Mouse (Mus musculus) kidney, adult 8-10 months (tissue): ENCODE results near the gene Pglyrp1.
A peak's percentile ranks its signal among the peaks of the same experiment; 100 is the strongest.

Experiments used
- DNase-seq, 2 experiments: peaks; one replicate each; pipeline ENCODE4 v3.0.0; 2022

Gene Pglyrp1

DNA sequence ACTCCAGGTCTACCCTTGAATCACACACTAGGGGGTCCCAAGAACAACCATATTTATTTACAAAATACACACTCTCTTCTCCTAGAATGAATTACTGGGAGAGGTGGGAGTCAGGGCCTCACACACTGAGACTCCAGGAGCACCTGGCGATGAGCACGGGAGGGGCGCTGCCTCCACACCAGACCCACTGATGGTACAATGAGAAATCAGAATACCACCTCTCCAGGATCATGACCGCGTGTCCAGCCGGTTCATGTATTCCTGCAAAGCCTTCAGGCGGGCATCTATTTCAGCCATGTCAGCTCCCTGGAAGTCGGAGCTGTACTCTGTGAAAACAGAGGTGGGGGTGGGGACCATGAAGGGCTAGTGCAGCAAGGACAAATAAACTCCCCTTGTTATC, 19.7 kb downstream of the Pglyrp1 start:
- no peak for DNase-seq

DNA sequence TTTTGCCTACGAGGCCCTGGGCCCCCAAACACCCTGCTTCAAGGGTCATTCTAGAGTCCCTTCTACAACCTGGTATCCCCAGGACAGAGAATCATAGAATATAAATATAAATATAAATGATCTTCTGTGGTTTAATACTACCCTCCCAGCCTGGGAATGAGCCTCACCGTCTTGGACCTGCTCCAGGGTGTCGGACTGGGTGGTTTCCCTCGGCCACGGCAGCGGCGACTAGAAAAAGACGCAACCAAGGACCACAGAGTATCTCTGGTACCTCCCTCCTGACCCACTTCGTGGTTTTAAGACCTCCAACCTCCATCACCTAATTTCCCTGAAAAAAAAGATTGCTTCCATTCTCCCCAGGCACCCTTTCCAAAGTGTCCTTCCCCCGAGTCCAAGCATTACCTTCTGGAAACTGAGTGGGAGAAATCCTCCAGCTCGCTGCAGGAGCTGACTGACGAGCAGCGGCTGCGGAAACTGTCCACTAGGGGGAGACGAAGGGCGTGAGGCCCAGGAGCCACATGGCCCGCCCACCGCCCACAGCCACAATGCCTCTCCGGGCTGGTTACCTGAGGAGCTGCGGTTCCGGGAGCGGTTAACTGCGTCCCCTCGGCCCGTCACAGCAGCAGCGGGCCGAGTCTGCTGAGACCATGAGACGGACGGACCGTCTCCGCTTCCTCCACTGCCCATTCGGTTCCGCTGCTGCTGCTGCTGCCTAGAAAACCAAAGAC, 20.9 kb downstream of the Pglyrp1 start:
- peak; percentile 83 to 86 for DNase-seq

DNA sequence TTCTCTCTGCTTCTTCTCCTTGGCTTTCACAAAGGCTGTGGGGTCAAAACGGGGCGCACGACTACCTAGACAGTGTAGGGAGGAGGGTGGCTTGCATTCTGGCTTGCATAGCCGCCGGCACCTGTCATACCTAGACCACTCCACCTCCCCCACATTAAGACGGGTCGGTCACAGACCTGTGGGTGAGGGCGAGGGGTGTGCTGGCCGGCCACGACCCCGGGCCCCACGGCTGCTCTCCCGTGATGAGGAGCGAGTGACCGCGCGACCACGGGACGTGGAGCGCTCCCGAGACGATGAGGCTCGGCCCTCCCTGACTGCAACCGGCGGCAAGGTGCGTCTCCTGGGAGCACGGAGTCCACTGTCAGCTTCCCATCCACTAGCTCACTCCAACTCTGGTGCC, 21.9 kb downstream of the Pglyrp1 start:
- DNase-seq, result no peak

- peak; percentile 72 to 74 for DNase-seq
Observed at GRCm38 (mm10) chr7:18893651-18894430, 22.7 kb downstream of the Pglyrp1 start.

DNA sequence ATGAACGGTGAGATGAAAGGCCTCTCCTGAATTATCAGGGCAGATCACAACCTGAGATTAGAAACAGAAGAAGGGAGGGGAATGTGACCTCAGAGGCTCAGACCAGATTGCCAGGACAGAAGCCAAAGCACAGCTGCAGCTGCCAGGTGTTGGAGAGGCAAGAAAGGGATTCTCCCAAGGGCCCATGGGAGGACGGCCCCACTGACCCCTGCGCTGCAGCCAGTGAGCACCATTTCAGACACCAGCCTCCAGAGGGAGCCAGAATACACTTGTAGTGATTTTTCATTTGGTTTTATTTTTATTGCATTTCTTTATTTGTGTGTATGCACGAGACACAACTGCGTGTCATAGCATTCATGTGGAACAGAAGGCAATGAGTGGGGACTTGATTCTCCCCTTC, 25.4 kb downstream of the Pglyrp1 start:
- peak; percentile 34 to 55 for DNase-seq

DNA sequence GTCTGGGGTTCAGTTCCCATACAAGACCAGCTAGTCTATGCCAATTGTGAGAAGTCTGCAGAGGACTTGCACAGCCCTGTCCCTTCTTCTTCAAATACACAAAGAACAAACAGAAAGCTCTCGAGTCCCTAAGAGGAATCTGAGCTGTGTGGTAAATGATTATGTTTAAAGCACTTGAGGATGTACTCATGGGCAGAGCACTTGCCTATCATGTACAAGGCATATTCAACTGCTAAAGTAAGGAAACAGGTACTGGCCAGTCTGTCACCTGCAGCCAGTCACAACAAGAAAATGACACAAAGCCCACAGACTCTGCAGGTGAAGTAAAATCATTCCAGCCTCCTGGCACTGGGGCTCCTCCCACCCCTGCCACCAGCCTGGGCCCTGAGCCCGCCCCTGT, 29.4 kb downstream of the Pglyrp1 start:
- no peak for DNase-seq

DNA sequence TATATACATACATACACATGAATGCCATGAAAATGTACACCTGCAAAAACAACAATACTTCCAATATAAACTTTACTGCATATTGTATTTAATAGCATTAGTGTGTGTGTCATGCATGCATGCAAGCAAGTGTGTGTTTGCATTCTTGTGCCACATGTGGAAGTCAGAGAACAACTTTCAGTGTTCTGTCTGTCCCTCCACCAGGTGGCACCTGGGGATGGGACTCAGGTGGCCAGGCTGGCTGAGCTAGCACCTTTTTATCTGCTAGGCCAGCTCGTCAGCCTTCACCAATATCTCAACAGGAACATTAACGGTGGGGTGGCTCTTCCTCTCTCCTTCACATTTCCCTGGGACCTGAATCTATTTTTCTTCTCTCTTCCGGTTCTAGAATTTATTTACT, 31.4 kb downstream of the Pglyrp1 start:
- no peak for DNase-seq

DNA sequence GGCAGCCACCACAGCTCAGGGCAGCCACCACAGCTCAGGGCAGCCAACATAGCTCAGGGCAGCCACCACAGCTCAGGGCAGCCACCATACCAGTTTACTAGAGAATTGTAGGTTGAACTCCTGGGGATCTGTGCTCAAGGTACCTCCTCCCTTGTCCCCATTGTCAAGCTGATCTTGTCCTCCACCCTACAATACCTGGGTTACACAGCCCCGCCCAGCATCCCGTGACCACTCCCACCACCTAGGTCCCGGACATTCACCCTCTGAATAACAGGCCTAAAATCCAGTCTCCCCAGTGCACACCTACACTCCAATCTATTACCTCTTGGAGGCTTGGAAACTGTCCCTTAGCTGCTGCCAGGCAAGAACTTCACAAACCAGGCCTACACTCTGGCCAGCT, 33.8 kb downstream of the Pglyrp1 start:
- DNase-seq, result no peak

DNA sequence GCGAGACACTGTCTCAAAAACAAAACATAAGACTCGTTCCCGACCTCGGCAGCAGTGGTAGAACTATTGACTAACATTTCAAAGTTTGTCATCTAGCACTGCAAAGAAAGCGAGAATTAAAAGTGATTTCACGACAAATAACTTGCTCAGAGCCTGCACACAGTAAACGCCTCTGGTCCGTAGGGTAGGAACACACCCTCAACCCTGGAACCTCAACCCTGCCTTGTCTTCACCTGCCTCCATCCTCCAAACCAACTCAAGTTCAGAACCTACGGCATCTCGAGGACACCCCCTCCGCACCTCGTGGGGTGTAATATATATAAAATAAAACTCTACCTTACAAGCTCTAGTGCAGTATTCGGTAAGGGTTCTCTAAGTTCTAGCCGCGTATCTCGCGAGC, 38.7 kb downstream of the Pglyrp1 start:
- DNase-seq, result no peak

GRCm38 (mm10) chr7:18910241-18910831, 39.2 kb downstream of the Pglyrp1 start, which contains the start of gene Ccdc61:
Gene Ccdc61 (minus strand): TSS chr7:18910415.
- peak; percentile 98 to 99 for DNase-seq

DNA sequence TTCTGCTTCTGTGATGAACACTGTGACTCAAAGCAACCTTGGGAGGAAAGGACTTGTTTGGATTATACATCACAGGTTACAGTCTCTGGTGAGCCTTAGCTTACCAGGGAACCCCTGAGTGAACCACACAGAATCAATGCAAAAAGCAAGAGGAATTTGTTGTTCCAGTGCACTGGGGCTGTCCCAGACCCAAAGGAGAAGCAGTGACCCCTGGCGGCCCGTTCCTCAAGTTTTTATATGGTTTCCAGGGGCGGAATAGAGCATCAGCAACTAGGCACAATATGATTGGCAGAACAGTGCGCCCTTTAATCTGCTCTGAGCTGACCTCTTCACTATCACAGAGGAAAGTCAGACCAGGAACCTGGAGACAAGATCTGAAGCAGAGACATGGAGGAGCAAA, 45.1 kb downstream of the Pglyrp1 start:
- DNase-seq, result no peak

GRCm38 (mm10) chr7:18917931-18918330, 46.8 kb downstream of the Pglyrp1 start:
- DNase-seq, result peak in 1 of 2 experiments; percentile 19

GRCm38 (mm10) chr7:18921069-18921468, 49.9 kb downstream of the Pglyrp1 start:
- peak; percentile 63 to 73 for DNase-seq

DNA sequence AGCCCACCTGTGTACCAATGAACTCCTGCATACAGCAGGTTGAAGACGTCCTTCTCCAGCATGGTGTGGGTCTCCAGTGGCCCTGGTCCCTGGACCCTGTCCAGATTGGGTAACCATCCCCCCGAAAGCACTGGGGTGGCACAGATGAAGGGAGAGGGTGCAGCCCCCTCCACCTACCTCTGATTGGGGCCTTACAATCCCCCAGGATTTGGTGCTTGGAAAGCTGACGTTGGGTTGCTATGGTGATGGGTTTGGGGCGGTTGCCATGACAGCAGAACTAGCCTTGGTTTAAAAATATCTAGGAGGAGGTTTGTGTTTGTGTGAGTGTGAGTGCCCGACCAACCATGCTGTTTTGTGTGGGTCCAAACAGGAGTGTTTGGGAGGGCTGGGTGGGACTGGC, 51.7 kb downstream of the Pglyrp1 start:
- DNase-seq, result no peak

DNA sequence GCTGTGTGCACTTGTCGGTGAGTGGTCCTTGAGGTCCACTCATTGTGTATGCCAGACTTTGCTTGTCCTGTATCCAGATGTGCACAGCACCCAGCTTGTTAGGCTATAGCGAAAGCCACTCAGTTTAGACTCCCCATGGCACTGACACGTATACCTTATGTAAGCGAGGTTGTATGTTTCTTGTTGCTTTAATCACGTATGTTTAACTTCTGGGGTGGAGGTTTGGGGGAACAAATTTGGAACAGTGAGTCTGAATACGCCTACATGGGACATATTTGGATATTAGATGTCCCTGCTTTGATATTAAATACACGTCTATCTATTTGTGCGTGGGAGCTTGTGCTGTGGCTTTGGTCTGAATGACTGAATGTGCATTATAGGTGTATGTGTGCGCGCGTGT, 52.1 kb downstream of the Pglyrp1 start:
- DNase-seq, result no peak

GRCm38 (mm10) chr7:18923711-18924191, 52.6 kb downstream of the Pglyrp1 start:
- no peak for DNase-seq

- DNase-seq, result no peak
Observed at GRCm38 (mm10) chr7:18924321-18924720, 53.2 kb downstream of the Pglyrp1 start.

- peak; percentile 84 to 87 for DNase-seq
Observed at GRCm38 (mm10) chr7:18925162-18925938, 54.2 kb downstream of the Pglyrp1 start, which contains the start of gene Nova2. Gene Nova2 (plus strand): TSS chr7:18925888.

GRCm38 (mm10) chr7:18926041-18926790, 55.1 kb downstream of the Pglyrp1 start:
- DNase-seq, result peak; percentile 44 to 46

- DNase-seq, result no peak
Observed at GRCm38 (mm10) chr7:18926911-18927310, 55.8 kb downstream of the Pglyrp1 start.

GRCm38 (mm10) chr7:18927759-18928158, 56.6 kb downstream of the Pglyrp1 start:
- DNase-seq, result peak; percentile 46 to 54
